Mouse (Mus musculus): ENCODE measurements around the gene Anks1b.

Anks1b gene

DNA sequence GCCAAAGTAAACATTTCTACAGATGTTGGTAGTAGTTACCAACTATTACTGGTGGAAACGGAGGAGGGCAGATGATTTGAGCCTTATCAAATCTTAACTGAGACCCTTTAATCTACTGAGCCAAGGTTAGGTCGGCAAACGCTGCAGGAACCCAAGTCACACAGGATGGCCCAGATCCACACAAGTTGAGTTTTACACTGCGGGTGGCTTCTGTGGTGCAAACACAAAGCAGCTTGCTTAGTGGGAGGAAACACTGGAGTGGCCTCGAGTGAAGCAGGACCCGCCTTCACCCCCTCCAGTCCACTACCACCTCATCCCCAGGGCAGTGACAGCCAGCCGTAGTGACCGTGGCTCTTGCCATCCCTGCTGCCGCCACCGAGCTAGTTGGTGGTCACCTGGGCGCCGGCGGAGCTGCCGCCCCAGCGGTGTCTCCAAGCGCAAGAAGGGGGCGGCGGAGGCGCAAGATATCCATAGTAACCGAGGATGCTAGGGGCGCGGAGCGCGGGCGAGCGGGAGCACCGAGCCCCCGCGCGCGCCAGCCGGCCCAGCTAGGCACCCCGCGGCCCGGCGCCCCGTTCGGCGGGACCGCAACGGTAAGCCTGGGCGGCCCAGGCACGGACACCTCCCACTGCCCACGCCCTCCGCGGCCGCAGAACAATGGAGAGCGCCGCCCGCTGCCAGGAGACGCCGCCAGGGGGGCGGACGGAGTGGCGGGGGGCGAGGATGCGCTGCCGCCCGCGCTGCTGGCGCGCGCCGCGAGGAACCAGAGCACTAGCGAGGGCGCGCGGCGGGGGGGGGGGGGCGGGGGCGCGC lies 955.5 kb downstream of the Anks1b start:
- DNase-seq = no peak

DNA sequence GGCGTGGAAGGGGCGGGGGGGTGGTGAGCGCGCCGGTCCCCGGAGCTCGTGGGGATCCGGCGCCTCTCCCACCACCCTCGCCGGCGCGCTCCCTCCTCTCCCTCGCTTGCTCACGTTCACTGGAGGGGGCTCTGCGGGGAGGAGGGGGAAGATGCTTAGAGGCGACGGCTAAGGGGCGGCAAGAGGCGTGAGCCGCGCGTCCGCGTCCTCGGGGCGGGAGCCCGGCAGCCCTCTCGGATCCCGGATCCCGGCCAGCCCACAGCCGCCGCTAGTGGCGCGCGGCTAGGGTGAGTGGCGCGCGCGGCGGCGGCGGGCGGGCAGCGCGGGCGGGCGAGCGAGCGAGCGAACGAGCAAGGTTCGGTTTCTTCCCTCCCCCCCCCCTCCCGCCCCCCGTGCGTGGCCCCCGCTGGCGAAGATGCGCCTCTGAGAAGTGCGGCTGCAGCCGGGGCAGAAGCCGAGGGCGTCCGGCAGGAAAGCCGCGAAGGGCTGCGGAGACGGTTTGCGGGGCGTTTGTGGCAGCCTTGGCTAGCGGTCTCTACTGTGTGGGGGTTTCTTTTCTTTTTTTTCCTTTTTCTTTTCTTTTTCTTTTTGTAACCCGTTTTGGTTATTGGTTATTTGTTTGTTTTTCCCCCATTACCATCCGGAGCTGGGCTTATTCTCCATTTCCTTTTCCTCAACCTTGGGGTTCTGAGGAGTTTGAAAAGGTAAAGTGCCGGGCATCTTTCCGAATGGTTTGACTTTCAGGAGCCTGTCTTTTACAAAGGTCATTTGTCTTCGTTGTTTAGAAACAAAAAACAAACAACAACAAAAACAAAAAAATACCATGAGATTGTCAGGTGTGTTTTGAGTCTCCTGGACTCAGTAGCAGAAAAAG lies 956.3 kb downstream of the Anks1b start:
- no peak for DNase-seq

DNA sequence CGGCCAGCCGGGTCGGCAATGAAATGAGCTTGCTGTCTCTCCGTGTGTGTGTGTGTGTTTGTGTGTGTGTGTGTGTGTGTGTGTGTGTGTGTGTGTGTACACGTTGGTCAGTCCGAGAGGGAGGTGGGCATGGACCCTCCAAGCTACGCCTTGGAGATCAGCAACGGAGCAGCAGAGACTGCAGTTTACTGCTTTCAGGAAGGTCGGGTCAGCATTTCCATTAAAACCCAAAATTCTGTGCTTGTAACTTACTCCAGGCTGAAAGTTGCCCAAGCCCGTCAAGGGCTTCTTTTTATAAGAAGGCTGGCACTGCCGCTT lies 956.9 kb downstream of the Anks1b start:
- DNase-seq = no peak

DNA sequence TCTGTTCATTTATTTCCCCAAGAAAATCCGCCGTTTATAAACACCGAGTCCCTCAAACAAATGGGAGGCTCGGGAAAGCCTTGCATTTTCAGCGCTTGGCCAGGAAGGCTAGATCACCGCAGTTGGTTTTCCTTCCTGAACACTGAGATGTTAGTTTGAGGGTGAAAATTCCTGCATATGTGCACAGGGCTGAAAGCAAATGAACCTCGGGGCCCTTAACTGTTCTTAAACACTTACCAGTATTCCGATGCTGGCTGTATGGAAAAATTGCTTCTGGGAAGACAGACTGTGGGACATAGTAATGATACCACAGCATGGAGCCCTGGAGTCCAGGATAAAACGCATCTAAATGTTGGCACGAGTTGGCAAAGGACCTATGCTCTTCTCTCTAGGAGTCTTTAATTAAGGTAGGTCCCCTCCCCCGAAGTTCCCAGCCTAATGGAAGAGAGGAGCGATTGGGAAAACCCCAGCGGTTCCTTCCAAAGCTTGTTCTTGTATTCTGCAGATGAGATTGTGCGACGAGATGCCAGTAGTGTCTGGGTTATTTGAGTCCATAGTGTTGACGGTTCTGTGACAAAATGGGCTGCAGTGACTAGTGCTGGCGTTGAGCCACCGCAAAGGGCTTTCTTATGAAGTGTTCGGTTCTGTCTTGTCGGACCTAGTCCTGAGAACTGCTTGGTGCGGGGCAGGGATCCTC lies 957.4 kb downstream of the Anks1b start:
- no peak for DNase-seq

DNA sequence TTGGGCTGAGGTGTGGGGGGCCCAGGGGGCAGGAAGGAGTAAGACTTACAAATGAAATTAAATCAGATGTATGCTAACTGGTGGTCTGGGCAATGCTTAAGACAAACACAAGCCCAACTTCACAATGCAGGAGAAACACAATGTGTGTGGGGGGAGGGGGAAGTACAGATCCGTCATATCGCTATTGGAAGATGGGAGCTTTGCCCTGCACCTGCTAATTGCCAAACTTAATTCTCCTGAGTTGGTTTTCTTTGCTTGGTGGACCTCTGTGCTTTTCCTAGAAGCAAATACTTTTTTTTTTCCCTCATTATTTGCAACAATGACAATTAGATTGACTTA lies 957.9 kb downstream of the Anks1b start:
- no peak for DNase-seq

DNA sequence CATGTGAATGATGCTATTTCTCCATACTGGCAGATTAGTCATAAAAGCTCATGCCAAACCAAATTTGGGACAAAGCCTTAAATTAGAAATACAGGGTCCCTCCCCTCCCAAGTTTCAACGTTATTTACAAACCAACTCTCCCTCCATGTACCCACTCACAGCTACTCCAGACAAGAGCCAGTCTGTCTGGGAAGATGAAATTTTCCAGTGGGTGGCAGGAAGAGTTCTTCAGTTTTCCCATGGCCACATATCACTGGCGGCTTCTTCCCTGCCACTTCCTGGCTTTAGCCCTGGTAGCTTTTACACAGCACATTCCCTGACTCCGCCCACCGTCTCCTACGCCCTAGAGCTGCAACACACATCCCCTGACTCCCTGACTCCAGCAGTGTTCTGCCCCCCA lies 961.0 kb downstream of the Anks1b start:
- DNase-seq = no peak

DNA sequence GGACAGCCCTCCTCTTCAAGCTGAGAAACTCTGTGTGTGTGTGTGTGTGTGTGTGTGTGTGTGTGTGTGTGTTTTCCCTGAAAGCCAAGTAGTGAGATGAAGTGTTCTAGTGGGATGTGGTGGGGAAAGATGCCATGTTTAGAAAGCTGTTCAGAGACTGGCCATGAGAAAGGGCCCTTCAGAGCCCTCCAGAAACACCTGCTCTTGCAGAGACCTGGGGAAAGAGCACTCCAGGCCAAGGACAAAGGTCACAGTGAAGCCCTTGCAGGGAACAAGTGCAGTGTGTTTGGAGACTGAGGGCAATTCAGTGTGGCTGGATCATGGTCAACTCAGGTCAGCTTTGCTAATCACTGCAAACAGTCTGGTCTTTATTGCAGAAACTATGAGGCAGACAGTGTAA lies 961.9 kb downstream of the Anks1b start:
- no peak for DNase-seq

DNA sequence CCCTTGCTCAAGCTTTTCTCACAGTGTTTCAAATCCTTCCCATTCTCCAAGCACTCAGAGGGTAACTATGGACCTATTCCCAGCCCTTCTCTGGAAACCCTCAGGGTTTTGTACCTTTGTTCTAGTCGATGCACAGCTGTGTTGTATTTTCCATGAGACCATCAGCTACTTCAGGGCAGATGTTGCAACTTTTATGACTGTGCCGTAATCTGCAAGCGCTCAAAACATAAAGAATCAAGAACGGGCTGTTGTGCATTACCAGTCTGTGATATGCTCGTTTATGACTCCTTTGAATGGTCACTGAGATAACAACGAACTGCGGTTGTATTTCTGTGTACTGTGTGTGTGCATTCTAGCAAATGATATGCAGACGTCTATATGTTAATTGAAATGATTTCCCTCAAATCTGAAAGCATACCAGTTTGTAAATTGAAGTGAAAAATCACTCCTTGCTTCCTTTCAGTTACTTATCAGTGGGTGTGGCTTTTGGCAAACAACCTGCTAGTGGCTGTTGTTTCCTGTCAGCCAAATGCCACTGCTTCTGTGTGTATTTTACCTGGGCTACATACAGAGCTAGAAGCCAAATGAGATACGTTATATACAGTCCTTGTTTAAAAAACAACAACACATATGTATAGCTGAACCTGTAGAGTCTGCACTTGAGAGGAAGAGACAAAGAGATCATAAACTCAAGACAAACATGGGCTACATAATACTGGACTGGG lies 966.5 kb downstream of the Anks1b start:
- no peak for DNase-seq

DNA sequence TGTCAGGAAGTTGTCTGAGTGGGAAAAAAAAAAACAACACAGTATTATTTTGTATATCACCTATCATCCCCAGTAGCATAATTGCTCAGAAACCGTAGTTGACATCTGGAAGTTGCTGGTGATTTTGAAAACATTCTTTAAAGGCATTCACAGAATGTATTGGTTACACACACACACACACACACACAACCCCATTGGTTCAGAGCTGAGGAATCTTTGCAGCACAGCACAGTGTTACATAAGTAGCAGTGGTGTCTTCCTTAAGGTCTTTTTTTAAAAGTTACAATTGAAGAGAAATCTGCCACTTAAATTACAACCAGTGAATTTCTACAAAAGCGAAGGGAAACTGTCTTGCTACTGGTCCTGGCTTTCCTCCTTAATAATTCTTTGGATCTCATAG lies 969.1 kb downstream of the Anks1b start:
- DNase-seq = no peak

DNA sequence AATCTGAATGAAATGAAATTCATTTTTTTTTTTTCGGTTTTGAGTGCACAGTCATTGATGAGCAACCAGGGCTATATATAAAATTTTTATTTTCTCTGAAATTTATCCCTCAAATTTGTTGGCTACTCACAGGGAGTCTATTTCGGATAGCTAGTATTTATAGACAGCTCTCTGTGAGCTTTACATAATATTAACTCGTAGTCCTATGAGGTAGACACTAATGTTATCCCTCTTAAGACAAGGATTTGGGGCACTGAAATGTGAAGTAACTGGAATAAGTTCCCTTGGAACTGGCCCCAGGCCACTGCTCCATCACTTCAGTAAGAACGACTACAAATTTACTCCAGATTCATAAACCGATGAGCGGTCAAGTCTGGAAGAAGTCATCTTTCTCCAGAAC lies 977.8 kb downstream of the Anks1b start:
- DNase-seq = no peak

DNA sequence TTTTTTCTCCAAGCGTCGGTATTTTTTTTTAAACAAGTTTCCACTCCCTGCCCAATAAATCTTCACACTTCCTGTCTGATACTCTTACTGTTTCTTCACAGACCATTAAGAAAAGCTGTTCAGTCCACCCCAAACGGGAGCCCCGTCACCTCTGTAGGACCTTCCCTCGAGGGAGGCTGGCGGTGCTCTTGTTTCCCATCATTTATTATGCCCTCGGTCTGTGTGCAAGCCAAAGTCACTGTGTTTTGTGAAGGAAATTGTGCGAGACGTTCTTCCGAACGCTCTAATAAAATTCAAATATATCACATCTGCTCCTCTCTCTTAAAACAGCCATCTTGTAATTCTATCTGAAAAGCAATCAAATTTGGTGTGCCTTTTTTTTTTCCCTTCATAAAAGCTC lies 978.7 kb downstream of the Anks1b start:
- no peak for DNase-seq

DNA sequence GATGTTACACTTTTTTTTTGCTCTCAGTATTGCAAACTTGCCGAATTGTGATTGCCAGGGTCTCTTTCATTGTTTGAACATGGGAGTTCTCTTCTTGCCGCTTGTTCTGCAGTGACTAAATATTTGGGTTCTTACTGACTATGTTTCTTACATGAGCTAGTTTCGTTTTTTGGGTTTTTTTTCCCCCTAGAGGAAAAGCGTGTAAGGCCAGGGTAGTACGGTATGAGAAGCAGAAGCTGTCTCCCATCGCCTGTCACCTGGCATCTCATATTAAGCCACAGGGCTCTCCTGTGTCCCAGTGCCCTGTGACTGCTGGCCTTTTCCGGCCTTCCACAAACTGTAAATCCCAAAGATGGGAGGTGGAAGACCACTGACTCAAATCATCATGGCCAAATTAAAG lies 979.1 kb downstream of the Anks1b start:
- DNase-seq = no peak

DNA sequence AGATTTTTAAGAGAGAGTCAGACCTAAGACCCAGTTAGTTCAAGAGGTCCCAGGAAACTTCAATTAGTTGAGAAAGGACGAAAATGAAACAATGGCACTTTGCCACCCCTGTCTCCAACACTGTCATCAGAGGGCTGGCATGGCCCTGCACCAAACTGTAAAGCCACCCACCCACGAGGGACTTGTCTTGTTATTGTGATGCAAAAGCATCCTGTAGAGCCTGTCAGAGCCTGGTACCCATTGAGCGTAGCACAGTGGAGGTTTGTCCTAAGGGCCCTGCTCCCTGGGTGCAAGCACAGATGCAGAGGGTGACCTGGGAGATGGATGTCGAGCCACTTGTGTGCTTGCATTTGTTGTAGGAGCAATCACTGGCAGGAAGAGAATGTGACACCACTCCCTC lies 983.4 kb downstream of the Anks1b start:
- DNase-seq = no peak

DNA sequence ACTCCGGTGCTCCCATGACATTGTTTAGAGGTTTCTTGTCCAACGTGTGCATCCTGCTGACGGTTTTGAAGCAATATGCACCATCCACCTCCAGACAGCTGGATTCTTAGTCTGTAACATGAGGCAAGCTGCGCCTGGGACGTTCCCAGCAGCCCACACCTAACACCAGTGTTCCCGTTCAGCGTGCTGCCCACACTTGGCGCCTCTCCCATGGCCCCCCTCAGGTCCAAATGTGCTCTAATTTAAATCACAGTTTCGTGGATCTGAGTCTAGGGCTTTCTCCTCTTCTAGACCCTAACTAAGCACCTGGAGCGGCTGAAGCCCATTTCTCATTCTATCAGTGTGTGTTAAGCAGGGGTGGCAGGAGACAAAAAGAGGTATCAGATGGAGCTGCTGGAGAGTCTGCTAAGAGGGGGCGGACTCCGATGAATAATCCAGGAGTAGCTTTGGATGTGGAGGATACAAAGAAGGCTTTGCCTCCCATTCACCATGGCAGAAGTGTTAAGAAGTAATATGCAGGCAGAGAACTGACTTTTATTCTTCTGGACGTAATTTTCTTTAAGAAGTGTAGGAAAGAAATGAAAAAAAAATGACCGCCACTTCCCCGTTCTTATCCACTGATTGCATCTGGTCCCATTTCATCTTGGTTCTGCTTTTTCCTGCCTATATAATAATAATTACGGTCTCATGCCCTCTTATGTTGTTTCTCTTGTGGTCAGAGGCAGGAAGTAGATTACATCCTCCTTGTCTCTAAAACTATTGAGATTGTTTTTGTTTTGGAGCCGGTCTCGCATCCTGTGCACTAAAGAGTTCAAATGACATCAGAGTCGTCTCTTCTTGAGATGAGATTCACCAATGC lies 986.6 kb downstream of the Anks1b start:
- no peak for DNase-seq

DNA sequence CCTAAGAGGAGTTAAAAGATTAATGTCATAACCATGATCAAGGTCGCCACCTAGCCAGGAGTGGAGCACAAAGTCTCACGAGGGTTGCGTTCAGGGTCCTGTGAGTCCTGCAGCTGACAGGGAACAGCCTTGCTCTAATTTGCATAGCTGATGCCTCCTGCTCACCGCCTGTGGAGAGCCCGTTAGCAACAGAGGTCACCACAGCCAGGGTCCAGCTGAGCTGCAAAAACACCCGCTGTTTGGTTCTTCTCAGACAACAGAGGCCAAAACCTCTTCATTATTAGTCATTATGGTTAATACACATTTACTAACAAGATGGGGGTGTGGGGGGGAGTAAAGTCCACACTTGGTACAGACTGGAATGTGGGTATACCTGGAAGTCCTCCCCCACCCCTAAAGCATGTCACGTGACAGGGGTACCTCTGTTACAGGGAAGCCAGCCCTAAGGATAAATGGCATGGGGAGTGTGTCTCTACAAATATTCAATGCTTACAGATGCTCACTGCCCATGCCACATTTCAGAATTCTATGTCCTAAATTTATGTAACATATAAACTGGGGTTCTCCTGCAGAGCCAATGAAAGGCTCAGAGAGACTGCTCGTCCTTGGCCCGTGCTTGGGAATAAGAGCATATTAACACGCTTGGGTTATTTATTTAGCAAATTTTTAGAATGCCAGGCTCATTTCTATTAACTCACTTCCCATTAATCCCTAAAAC lies 990.7 kb downstream of the Anks1b start:
- DNase-seq = peak; percentile 34 to 60

DNA sequence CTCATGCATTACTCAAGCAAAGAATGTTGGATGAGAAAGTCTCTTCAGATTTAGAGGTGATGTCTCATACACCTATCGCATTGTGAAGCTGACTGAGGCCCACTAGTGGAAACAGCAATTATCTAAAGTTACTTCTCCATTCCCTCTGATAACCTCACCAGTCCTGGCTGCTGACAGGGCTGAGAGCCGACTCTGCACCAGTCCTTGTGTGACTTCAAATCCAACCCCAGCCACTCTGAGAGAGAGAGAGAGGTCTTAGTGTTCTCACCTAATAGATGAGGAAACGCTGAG lies 991.2 kb downstream of the Anks1b start:
- peak in 1 of 2 experiments; percentile 8 for DNase-seq

DNA sequence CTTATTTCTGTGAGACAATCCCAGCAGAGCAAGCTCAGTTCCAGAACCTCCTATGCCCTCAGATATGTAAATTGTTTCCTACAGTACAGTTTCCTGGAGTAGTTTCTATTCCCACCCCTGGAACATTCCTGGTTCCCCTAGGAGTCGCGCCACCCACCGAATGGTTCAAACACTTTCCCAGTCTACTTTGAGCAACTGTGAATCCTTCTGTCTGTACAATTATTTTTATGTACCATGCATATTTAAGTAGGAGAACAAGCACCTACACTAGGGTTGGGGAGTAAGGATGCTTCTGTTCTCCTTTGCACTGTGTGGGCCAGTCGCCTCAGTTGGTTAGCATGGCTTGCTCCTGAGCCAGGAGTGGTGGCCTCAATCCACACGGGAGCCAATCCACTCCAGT lies 999.9 kb downstream of the Anks1b start:
- no peak for DNase-seq

DNA sequence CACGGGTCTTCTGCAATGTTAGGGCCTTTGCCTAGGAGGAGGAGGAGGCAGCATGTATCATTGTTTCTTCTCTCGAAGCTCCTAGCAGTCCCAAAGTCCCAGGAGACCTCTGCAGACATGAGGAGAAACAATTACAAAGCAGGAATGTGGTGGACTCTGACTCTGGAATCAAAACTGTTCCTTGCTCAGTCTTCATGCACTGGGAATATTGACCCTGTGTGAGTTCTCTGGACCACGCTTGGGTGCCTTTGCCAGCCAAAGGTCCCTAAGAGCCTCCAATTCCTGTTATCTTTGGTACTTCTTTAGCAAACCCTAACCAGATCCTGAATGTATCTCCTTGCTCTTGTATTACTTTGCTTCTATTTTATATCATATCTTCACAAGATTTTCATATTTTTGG lies 1000.9 kb downstream of the Anks1b start:
- peak in 1 of 2 experiments; percentile 33 for DNase-seq

DNA sequence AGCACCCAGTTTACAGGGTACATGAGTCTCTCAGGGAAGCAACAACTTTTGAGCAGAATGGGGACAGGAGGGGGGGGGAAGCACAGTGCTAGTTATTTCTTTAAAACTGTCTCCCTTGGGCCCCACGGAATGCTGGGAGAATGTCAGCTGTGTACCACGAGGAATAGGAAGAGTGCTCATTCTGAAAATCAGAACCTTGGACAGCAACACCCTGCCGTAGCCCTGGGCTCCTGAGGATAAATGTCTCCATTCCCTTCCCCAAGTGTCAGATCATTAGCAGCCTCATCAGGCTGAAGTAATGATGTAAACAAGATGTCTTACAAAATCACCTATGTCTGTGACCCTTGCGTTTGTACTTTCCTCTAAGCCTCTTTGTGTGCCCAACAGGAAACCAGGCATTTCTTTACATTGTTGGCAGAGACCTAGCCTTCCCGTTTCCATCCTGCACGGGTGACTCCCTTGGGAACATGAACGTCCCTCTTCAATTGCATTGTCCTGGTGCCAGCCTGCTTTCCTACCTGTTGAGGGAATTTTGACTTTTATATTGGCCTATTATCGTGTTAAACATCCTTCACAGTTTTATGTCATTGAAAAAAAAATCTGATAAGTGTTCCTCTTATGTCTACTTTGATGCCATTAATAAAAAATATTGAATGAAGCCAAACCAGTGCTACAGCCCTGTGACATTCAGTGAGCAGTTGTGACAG lies 1007.7 kb downstream of the Anks1b start:
- no peak for DNase-seq

DNA sequence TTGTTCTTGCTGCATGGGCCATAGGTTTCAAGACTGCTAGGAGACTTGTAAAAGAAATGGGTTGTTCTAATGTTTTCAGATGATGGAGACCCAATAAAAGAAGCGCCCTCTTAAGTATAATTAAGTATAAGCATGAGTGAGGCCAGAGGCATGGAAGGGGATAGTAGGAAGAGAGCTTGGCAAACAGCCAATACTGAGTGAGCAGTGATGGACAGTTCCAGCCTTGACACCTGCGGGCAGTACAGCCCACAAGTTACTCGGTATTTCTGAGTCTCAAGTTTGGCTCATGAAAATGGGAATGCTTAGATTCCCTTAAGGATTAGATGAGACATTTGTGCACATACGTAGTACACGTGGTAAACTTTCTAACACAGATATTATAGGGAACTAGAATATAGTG lies 1016.3 kb downstream of the Anks1b start:
- no peak for DNase-seq

DNA sequence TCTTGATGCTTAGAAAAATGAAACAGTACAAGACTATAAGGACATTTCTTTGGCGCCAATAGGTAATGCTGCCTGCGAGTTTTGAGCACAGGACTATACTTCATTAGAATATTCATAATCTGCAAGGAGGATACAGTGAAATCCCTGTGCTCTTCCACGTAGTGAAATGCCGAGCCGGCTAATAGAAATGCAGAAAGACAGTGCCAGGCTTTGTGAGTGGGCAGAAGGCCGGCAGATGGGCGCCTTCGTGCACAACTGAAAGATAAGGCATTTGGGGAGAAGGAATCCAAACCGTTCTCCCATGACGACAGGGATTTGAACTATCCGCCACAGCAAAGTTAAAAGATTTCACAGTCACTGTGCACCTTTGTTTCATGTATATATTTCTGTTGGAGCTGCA lies 1019.4 kb downstream of the Anks1b start:
- DNase-seq = no peak

All from kidney, adult 8-10 months (tissue).